Comparison of ENCODE assay signal across 13 mouse cellular contexts in genomic region chr4:134476899-134477298, GRCm38 (mm10). TPM values are rescaled to one million over a fixed set of nuclear protein-coding genes. Genes with fewer than 3 reads are reported as not detected.
DNase-seq lines count a peak whose midpoint lies in the region; ATAC-seq and TF ChIP-seq lines count a peak whose summit lies in the region.
"Had no signal": no experiment of that assay in that cellular context is flagged by ENCODE, and none has a peak within 500 bp of the region (broad histone marks: within the 10 kb centered on the region; RNA-seq: fewer than 3 reads in every experiment).

No protein-coding gene starts in this region.

- no peak for ATAC-seq in hindbrain, embryonic 13.5 days (ENCODE audit: low FRiP score)
- 0 out of 2 replicates have a peak, but pooled peaks have one; percentile 7 for ATAC-seq in neural tube, embryonic 11.5 days (ENCODE audit: insufficient read depth, low FRiP score, low TSS enrichment)
- ATAC-seq in hindbrain, postnatal 0 days, result no peak

- no peak overlapping the region for H3K4me2 ChIP-seq in hindbrain, embryonic 13.5 days
- no peak overlapping the region for H3K4me2 ChIP-seq in neural tube, embryonic 11.5 days (ENCODE audit: low read depth)
- H3K4me2 ChIP-seq in hindbrain, postnatal 0 days (ENCODE audit: low read depth, low read length), result no peak overlapping the region
- H3K4me2 ChIP-seq: liver, embryonic 11.5 days had no signal

- H3K9ac ChIP-seq in hindbrain, embryonic 13.5 days, result no peak overlapping the region
- no peak overlapping the region for H3K9ac ChIP-seq in neural tube, embryonic 11.5 days (ENCODE audit: low read length)
- H3K9ac ChIP-seq in hindbrain, postnatal 0 days (replicated peaks; ENCODE audit: low read length), result no peak overlapping the region

- peaks cover 47% of the 10 kb centered on the region for H3K4me1 ChIP-seq in hindbrain, embryonic 13.5 days (replicated peaks)
- H3K4me1 ChIP-seq in hindbrain, embryonic 10.5 days (replicated peaks), result peaks cover 11% of the 10 kb centered on the region; the same call in 1 of the 2 replicates
- peaks cover 3% of the 10 kb centered on the region; the same call in 1 of the 2 replicates for H3K4me1 ChIP-seq in neural tube, embryonic 11.5 days (ENCODE audit: control insufficient read depth, insufficient read depth, low read length)
- H3K4me1 ChIP-seq in hindbrain, postnatal 0 days (ENCODE audit: insufficient read depth, low read length), result peaks cover 3% of the 10 kb centered on the region; the same call in 1 of the 2 replicates

- peak overlapping the region; percentile 86 for H3K27ac ChIP-seq in hindbrain, embryonic 13.5 days
- H3K27ac ChIP-seq in hindbrain, embryonic 10.5 days, result no peak overlapping the region
- H3K27ac ChIP-seq in neural tube, embryonic 11.5 days (ENCODE audit: low read depth, low read length), result no peak overlapping the region
- peak overlapping the region; percentile 34; the same call in 1 of the 2 replicates for H3K27ac ChIP-seq in hindbrain, postnatal 0 days
- H3K27ac ChIP-seq: kidney, postnatal 0 days had no signal

- WGBS in hindbrain, embryonic 13.5 days, result 95% methylated on average over 8 of the region's 8 CpGs
- 92% methylated on average over 8 of the region's 8 CpGs for WGBS in hindbrain, embryonic 10.5 days
- 93% methylated on average over 8 of the region's 8 CpGs for WGBS in neural tube, embryonic 11.5 days
- 76% methylated on average over 8 of the region's 8 CpGs for WGBS in hindbrain, postnatal 0 days

- H3K36me3 ChIP-seq in hindbrain, embryonic 13.5 days, result peaks cover 51% of the 10 kb centered on the region
- peaks cover 53% of the 10 kb centered on the region for H3K36me3 ChIP-seq in hindbrain, embryonic 10.5 days
- peaks cover 26% of the 10 kb centered on the region for H3K36me3 ChIP-seq in neural tube, embryonic 11.5 days (ENCODE audit: control insufficient read depth, insufficient read depth, low read length)
- peaks cover 27% of the 10 kb centered on the region for H3K36me3 ChIP-seq in hindbrain, postnatal 0 days (ENCODE audit: insufficient read depth, low read length)

- no peaks in the 10 kb centered on the region for H3K27me3 ChIP-seq in hindbrain, embryonic 13.5 days
- no peaks in the 10 kb centered on the region for H3K27me3 ChIP-seq in hindbrain, embryonic 10.5 days (ENCODE audit: insufficient read depth, poor library complexity, severe bottlenecking)
- H3K27me3 ChIP-seq in neural tube, embryonic 11.5 days (ENCODE audit: control insufficient read depth, insufficient read depth, low read length), result no peaks in the 10 kb centered on the region
- no peaks in the 10 kb centered on the region for H3K27me3 ChIP-seq in hindbrain, postnatal 0 days (ENCODE audit: insufficient read depth, low read length)

- DNase-seq in hindbrain, embryonic 10.5 days (ENCODE audit: low spot score), result no peak
- no peak for DNase-seq in neural tube, embryonic 11.5 days (ENCODE audit: low spot score)
- no peak for DNase-seq in neural tube, embryonic 10.5 days (ENCODE audit: extremely low spot score, low spot score)
- no peak for DNase-seq in hindbrain, postnatal 0 days (ENCODE audit: low spot score)
- DNase-seq in spleen, adult 12 weeks (ENCODE audit: low spot score), result no peak
- DNase-seq in gastrocnemius, postnatal 25 days, result no peak
- DNase-seq: heart, postnatal 14 days; layer of hippocampus, postnatal 36 days; spleen, adult 18-20 months; thymus, adult 2 months had no signal

- no peak overlapping the region for H3K4me3 ChIP-seq in hindbrain, embryonic 13.5 days
- no peak overlapping the region for H3K4me3 ChIP-seq in hindbrain, embryonic 10.5 days
- no peak overlapping the region for H3K4me3 ChIP-seq in neural tube, embryonic 11.5 days (ENCODE audit: low read depth, low read length)
- H3K4me3 ChIP-seq in hindbrain, postnatal 0 days (ENCODE audit: low read length), result no peak overlapping the region

- TF ChIP-seq CTCF in hindbrain, postnatal 0 days (IDR thresholded peaks at IDR 0.05; ENCODE audit: low read depth), result no peak

- H3K9me3 ChIP-seq in hindbrain, embryonic 13.5 days, result no peaks in the 10 kb centered on the region
- H3K9me3 ChIP-seq in hindbrain, embryonic 10.5 days, result no peaks in the 10 kb centered on the region
- no peaks in the 10 kb centered on the region for H3K9me3 ChIP-seq in neural tube, embryonic 11.5 days (ENCODE audit: control insufficient read depth, low read length)
- H3K9me3 ChIP-seq in hindbrain, postnatal 0 days (ENCODE audit: low read length), result no peaks in the 10 kb centered on the region

RNA-seq across cellular contexts. Expression of gene Stmn1, which starts 8.8 kb away (rescaled TPM):
- polyA plus RNA-seq in hindbrain, embryonic 13.5 days (2015; fragmentation: Nextera tagmentation; extraction: Ambion mirVana), result 6,917 and 6,921 TPM in 2 replicates
- 2,849 and 3,914 TPM in 2 replicates for polyA plus RNA-seq in hindbrain, embryonic 10.5 days (2016; fragmentation: Nextera tagmentation; extraction: Ambion mirVana)
- polyA plus RNA-seq in neural tube, embryonic 11.5 days (2014; fragmentation: Nextera tagmentation; extraction: Ambion mirVana), result 3,693 and 3,815 TPM in 2 replicates
- 667 and 752 TPM in 2 replicates for total RNA-seq in hindbrain, postnatal 0 days (2014; rRNA removed)
- 4,115 and 4,307 TPM in 2 replicates for polyA plus RNA-seq in hindbrain, postnatal 0 days (2015; fragmentation: Nextera tagmentation; extraction: Ambion mirVana)
- total RNA-seq in gastrocnemius, postnatal 25 days (2021), result 10 to 100 TPM in 1 of 2 experiments, 1 to 10 TPM in 1; 6.9 to 10.6 TPM

RNA-seq across cellular contexts. Expression of gene Paqr7, which starts 19.6 kb away (rescaled TPM):
- 20.2 and 21.5 TPM in 2 replicates for polyA plus RNA-seq in hindbrain, embryonic 13.5 days (2015; fragmentation: Nextera tagmentation; extraction: Ambion mirVana)
- 3.1 and 4.3 TPM in 2 replicates for polyA plus RNA-seq in hindbrain, embryonic 10.5 days (2016; fragmentation: Nextera tagmentation; extraction: Ambion mirVana)
- polyA plus RNA-seq in neural tube, embryonic 11.5 days (2014; fragmentation: Nextera tagmentation; extraction: Ambion mirVana), result 2.0 and 2.2 TPM in 2 replicates
- total RNA-seq in hindbrain, postnatal 0 days (2014; rRNA removed), result 121 and 142 TPM in 2 replicates
- polyA plus RNA-seq in hindbrain, postnatal 0 days (2015; fragmentation: Nextera tagmentation; extraction: Ambion mirVana), result 41.1 and 43.5 TPM in 2 replicates
- 1 to 10 TPM; 2.3 to 4.9 TPM for total RNA-seq in gastrocnemius, postnatal 25 days (2021)

RNA-seq across cellular contexts. Expression of gene Aunip, which starts 33.9 kb away (rescaled TPM):
- 2.6 and 2.8 TPM in 2 replicates for polyA plus RNA-seq in hindbrain, embryonic 13.5 days (2015; fragmentation: Nextera tagmentation; extraction: Ambion mirVana)
- polyA plus RNA-seq in hindbrain, embryonic 10.5 days (2016; fragmentation: Nextera tagmentation; extraction: Ambion mirVana), result 19.3 and 25.9 TPM in 2 replicates
- polyA plus RNA-seq in neural tube, embryonic 11.5 days (2014; fragmentation: Nextera tagmentation; extraction: Ambion mirVana), result 6.5 and 8.1 TPM in 2 replicates
- 2.2 and 2.7 TPM in 2 replicates for total RNA-seq in hindbrain, postnatal 0 days (2014; rRNA removed)
- polyA plus RNA-seq in hindbrain, postnatal 0 days (2015; fragmentation: Nextera tagmentation; extraction: Ambion mirVana), result 2.2 and 2.6 TPM in 2 replicates
- not detected for total RNA-seq in gastrocnemius, postnatal 25 days (2021)

RNA-seq across cellular contexts. Expression of gene Mtfr1l, which starts 58.3 kb away (rescaled TPM):
- polyA plus RNA-seq in hindbrain, embryonic 13.5 days (2015; fragmentation: Nextera tagmentation; extraction: Ambion mirVana), result 160 and 163 TPM in 2 replicates
- polyA plus RNA-seq in hindbrain, embryonic 10.5 days (2016; fragmentation: Nextera tagmentation; extraction: Ambion mirVana), result 115 and 125 TPM in 2 replicates
- 130 and 133 TPM in 2 replicates for polyA plus RNA-seq in neural tube, embryonic 11.5 days (2014; fragmentation: Nextera tagmentation; extraction: Ambion mirVana)
- total RNA-seq in hindbrain, postnatal 0 days (2014; rRNA removed), result 133 and 146 TPM in 2 replicates
- polyA plus RNA-seq in hindbrain, postnatal 0 days (2015; fragmentation: Nextera tagmentation; extraction: Ambion mirVana), result 177 and 182 TPM in 2 replicates
- total RNA-seq in gastrocnemius, postnatal 25 days (2021), result 100 to 1,000 TPM; 120 to 122 TPM

Comparison
In these comparisons a context has a peak if more than half of its experiments do, and no peak if none do; other contexts are left out.
1. H3K27ac ChIP-seq: peak in hindbrain, embryonic 13.5 days (single experiment) and hindbrain, postnatal 0 days (single experiment); none in hindbrain, embryonic 10.5 days (single experiment) and neural tube, embryonic 11.5 days (single experiment).